Mouse (Mus musculus) c-Kit-positive CD71-positive TER-119-negative erythroid progenitor cells, embryonic 14.5 days (primary cell): ENCODE measurements around the gene Olfr1326-ps1.

Experiments used
- DNase-seq: peaks from one replicate; pipeline ENCODE4 v3.0.0-alpha.2; 2013; ENCODE audit warnings: low read depth

Gene Olfr1326-ps1

GRCm38 (mm10) chrX:74574788-74575187 lies at the start of gene Olfr1326-ps1:
TSS of gene Olfr1326-ps1 (minus strand) at chrX:74574888.
- no peak for DNase-seq

- no peak for DNase-seq
These were observed 17.7 kb upstream of the Olfr1326-ps1 start, which contains the start of gene Olfr1325 for GRCm38 (mm10) chrX:74592379-74592778. TSS of gene Olfr1325 (plus strand) at chrX:74592679.
